Mouse (Mus musculus): ENCODE results near the gene Igsf23.

DNA sequence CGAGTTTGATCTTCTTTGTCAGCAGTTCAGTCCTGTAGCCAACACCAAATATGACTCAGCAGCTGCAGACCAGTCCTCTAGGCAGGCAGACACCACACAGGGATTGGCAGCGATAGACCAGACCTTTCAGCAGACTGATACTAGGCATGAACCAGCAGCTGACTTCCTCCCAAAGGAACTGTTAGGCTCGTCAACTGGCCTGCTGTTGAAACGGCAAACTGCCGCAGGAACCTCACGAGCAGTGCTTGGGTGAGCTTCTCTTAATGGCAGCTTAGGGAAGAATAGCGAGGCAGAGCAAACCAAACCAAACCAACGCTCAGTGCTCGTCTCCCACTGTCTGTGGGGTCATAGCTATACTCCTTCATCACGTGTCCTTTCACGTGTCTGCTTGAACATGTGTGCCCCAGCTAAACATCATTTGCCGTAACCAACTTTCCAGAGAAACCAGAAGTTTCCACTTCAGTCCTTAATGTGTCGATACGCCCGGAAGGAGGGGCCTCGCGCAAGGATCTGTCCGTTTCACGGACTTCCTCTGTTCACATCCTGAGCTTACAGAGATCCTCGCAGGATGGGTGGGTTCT lies 15.3 kb downstream of the Igsf23 start:
- no peak for TF ChIP-seq TAL1 (IDR thresholded peaks at IDR 0.05; ENCODE audit: low read length)
- TF ChIP-seq GATA1 (IDR thresholded peaks at IDR 0.05; ENCODE audit: low read length): no peak

All from erythroblast, embryonic 14.5 days (primary cell).